Mouse (Mus musculus): ENCODE results near the gene Zfp974.
"Not testable (repeated sequence)": the region's sequence is repeated elsewhere in the genome, so short reads cannot be mapped to it uniquely, and the experiment has no call there.

Zfp974 gene

DNA sequence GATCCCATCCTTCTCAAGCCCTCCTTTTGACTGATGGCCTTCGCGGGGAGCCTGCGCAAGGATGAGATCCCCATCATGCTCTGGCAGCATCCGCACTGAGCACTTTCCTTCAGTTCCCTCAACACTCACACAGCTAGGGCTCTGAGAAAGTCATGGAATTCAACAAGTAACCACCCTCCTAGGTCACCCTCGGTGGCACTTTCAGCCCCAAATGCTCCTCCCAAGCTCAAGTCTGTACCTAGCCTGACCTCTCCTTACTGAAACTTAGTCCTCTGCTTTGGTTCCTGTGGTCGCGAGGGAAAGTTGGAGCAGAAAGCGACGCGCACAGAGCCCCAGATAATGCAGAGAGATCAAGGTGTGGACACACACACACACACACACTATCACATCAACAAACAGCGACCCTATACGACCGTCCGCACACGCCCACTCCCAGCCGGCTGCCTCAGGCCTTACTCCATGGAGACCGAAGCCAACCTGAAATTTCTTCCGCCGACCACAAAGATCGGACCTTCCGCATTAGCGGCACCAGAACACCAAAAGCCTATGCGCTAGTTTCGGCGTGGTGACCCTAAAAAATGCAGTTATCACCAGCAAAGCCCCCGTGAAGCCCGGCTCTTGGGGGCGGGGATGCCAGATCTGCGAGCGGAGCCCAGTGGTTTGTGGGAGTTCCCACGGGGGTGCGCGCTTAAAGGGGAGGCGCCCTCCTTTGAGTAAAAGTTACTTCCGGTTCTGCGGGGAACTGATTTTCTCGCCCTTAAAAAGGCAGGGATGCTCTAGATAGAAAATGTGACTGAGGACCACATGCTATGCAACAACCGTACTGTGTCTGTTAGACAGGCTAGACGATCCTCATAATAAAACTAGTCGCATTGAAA lies at the start of gene Zfp974:
Gene Zfp974 (minus strand): TSS at position 643 of the 878 bp plus-strand sequence.
- peak; percentile 88 for DNase-seq (ENCODE audit: inconsistent ontology term)

DNA sequence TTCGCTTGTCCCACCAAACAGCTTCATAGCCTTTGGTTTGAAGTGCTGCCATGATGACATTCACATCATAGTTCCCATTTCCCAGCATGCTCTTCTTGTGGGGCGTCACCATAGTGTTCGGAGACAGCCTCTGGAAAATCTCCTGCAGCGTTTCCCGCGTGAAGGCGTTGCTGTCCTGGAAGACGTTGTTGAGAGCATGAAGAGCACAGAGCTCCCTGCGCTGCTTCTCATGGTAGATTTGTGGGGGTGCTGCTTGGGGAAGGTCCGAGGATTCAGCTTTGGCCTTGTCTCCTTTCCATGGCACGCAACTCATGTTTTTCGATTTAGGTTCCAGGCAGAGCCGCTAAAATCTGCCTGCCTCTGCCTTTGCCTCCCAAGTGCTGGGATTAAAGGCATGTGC lies 20.2 kb upstream of the Zfp974 start:
- not testable (repeated sequence) for DNase-seq (ENCODE audit: inconsistent ontology term)

DNA sequence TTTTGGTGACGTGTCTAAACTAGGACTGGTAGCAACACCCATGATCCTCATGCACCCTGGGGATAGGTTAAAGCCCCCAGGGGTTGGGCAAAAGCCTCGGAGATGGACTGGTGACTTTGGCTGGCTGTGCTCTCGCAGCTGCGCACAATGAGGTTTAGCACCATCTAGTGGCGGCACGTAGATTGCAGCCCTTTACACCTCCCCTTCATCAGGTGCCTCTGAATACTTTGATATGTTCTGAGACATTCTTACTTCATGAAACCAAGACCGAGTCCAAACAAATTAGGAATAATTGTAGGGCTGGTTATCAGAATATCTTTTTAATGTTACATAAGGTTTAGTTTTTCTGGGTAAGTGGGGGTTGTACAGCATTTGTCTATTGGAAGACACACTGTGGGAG lies 12.6 kb upstream of the Zfp974 start:
- not testable (repeated sequence) for DNase-seq (ENCODE audit: inconsistent ontology term)

DNA sequence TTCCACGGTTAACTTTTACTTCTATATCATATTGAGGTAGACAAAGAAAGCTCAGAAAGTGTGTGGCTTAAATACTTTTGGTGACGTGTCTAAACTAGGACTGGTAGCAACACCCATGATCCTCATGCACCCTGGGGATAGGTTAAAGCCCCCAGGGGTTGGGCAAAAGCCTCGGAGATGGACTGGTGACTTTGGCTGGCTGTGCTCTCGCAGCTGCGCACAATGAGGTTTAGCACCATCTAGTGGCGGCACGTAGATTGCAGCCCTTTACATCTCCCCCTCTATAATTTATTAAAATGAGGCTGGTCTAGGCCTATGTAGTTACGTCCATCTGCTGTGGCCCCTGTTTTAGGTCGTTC lies 4.5 kb upstream of the Zfp974 start:
- DNase-seq (ENCODE audit: inconsistent ontology term): not testable (repeated sequence)

DNA sequence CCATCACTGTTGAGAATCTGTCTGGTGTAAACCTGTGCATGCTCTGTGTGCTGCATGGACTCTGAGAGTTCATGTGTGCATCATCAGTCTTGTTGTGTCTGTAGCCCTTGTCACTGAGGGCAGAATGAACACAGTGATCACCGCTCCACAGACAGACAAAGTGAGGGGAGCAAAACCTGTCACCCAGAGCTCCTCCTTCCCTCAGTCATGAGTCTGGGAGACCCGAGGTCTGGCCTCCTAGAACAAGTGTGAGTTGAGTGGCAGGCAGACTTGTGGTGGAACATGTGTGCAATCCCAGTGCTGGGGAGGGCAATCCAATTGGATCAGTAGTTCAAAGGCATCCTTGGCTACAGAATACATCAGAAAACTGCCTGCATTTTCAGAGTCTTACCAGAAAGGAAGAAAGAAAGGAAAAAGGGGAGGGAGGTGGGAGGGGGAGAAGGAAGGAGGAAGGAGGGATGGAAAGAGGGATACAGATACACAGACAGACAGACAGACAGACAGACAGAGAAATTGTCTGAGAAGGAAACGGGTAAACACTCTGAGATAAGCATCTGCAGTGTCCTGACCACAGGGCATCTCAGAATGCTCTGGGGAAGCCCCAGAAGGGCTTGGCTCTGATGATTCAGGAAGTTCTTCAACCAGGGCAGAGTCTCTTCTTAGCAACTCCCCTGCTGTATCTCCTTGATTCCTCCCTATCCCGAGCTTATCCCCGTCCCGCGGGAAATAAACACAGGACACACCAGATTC lies 4.0 kb upstream of the Zfp974 start:
- DNase-seq (ENCODE audit: inconsistent ontology term): peak; percentile 17

DNA sequence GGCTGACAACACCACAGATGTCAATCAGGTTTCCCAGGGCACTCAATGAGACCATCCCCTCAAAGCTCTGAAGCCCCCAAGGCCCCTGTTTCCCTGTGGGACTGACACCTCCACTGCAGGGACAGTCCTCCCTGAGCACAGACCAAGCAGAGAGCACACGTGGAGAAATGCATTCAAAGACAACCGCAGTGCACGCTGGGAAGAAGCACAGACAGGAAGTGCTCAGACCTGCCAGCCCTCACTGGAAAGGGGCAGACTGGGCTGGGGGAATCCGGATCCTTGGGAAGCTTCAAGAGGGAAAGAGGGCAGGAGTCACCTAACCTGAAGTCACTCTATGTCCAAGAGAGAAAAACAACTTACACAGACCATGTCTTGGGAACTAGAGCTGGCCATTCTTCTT lies 2.2 kb downstream of the Zfp974 start:
- not testable (repeated sequence) for DNase-seq (ENCODE audit: inconsistent ontology term)

DNA sequence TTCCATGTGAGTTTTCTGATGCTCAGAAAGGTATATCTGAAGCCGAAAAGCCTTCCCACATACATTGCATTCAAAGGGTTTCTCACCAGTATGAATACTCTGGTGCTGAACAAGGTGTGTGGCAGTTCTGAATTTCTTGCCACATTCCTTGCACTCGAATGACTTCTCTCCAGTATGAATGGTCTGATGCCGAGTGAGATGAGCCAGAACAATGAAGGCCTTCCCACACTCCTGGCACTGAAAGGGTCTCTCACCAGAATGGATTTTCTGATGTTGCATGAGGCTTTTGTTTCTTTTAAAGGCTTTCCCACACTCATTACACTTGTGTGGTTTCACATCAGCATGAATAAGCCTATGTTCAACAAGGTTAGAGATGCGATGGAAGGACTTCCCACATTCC lies 18.3 kb downstream of the Zfp974 start:
- peak; percentile 66 for DNase-seq (ENCODE audit: inconsistent ontology term)

DNA sequence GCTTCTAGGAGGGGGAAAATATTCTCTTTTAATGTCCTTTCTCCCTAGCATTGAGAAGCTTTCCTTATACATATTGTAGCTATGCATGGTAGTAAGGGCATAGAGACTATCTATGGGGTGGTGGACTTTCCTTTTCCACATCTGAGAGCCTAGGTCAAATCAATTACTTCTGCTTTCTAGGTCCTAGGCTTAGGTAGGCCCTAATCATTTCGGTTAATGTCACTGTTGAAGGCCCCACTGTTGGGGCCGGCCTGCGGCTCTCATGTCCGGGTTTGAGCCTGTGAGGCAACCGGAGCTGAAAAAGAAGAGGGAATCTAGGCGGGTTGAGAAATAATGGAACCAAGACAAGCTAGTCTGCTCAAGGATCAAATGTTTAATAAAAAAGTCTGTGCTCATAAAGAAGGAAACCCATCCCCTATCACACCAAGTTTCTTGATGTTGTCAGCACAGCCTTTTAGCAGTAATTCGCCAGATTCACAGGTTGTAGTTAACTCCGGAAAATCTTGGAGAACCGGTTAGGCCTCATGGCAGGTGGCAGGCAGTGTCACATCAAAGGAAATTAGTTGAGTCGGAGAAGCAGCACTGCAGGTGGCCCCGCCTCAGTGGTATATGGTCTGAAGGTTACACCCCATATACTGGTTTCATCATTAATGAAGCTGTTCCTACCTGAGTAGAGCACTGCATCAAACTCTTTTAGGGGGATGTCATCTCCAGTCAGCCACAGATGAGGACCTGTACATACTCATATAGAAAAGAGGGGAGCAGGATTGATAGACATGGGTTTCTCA lies 24.0 kb downstream of the Zfp974 start:
- no peak for DNase-seq (ENCODE audit: inconsistent ontology term)

DNA sequence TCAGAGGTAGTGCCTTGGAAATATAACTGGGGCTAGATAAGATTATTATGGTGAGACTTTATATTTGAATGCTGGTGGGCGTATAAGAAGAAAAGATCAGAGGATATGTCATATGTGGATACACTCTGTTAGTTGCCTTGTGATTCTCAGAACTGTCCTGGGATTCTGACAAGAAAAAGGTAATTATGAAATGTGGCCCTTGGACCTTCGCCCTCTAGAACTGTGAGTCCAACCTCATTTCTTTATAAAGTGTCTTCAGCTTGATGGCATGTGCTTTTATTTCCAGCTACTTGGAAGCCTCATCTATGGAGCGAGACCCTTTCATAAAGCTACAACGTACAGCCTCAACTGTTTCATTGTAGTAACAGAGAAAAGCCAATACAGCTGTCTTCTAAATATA lies 28.7 kb downstream of the Zfp974 start:
- DNase-seq (ENCODE audit: inconsistent ontology term): no peak

DNA sequence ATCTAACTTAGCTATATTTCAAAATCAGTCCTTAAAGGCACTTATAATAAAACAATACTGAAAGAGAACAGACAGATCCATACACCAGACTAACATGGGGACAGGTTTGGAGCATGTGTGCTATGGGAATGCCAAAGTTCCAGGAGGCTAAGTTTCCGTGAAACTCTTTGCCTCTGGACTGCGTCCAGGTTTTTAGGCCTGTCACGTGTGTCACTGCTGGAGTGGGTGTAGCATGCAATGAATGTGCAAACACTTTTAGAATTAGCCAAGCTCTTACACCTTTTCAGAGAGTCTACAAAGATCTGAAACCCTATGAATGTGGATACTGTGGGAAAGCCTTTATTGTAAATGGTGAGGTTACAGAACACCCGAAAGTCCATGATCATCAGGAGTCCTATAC lies 47.5 kb downstream of the Zfp974 start:
- DNase-seq (ENCODE audit: inconsistent ontology term): no peak

DNA sequence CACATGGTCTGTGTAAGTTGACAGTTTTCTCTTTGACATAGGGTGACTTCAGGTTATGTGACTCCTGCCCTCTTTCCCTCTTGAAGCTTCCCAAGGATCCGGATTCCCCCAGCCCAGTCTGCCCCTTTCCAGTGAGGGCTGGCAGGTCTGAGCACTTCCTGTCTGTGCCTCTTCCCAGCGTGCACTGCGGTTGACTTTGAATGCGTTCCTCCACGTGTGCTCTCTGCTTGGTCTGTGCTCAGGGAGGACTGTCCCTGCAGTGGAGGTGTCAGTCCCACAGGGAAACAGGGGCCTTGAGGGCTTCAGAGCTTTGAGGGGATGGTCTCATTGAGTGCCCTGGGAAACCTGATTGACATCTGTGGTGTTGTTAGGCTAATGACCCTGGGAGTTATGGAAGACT lies 66.7 kb downstream of the Zfp974 start:
- DNase-seq (ENCODE audit: inconsistent ontology term): not testable (repeated sequence)

DNA sequence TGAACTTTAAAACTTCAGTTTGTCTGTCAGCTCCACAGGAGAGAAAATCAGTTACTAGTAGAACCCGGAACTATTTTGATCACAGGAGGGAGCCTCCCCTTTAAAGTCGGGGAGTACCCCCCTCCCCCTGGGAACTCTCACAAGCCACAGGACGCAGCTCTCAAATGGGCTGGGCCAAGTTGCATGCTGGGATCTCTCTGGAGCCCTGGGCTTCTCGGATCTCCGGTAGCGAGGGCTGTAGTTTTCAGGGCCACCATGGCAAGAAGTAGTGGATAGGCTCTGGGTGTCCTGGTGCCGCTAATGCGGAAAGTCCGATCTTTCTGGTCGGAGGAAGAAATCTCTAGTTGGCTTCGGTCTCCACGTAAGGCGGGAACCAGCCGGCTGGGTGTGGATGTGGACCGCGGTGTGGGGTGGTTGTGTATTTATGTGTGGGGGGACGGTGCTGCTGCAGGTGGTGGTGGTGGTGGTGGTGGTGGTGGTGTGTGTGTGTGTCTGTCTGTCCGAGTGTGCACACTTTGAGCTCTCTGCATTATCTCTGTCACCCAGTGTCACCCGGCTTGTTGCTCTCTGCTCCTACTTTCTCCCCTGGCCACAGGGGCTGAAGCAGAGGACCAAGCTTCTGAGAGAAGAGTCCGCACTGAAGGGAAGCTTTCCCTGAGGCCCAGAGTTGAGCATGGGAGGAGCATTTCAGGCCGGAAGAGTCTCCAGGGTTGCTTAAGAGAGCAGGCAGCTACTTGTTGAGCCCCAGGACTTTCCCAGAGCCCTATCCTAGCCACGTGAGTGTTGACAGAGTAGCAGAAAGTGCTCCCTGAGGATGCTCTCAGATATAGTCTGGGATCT lies 68.6 kb downstream of the Zfp974 start:
- peak; percentile 86 for DNase-seq (ENCODE audit: inconsistent ontology term)

DNA sequence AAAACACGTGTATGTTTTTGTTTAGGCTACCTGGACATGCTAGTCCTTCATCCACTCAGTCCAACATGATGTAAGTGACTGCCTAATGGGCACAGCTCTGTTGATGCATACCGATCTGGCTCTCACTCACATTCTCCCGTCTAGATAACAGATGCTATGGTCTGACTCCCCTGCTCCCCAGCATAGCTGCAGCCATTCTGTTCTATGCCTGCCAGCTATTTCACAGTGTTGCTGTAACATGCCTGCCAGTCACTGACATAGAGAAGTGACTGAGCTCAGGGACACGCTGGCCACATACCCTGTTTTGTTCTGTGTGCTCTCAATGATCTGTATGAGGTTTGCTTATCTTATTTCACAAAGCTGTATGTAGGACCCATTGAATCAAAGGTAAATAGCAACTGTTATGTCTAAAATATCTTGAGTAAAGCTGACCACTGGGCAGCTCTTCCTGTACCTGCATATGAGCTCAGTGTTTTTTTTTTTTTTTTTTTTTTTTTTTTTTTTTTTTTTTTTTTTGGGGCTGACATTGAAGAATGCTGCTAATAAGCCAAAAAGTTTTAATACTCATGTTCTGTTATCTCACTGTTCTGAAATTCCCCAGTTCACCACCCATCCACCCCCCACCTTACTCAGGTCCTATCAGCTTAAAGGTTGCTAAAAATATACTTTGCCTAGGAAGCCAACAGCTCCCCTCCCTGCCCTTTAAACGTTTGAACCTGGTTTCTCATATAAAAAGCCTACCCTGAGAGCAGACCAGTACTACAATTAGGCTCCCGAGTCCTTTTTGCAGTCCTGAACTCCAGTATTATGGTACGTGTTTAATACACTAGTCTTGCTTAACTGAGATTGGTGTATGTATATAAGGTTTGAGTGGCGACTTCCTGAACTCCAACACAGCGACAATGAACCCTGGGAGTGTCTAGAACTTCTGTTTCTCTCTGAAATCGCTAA lies 69.7 kb downstream of the Zfp974 start:
- DNase-seq (ENCODE audit: inconsistent ontology term): no peak

All from Muller cell, postnatal 12 days (primary cell).